Mouse (Mus musculus): ENCODE results near the gene Myocd. TPM values are rescaled to one million over a fixed set of nuclear protein-coding genes. Genes with fewer than 3 reads are reported as not detected.

Myocd gene
- polyA plus RNA-seq, 1 experiment from 2014 or later: 21.6 TPM

- DNase-seq (ENCODE audit: low spot score) (no peak), ATAC-seq (ENCODE audit: low FRiP score, low TSS enrichment) (no peak)
- Histone ChIP-seq H3K27me3 (ENCODE audit: control insufficient read depth, insufficient read depth, low read length) (no peaks in the 10 kb centered on the region), H3K4me1 (replicated peaks; ENCODE audit: control insufficient read depth, insufficient read depth) (no peaks in the 10 kb centered on the region), H3K9ac (ENCODE audit: low read length) (no peak overlapping the region), H3K36me3 (ENCODE audit: control insufficient read depth, insufficient read depth, low read length) (no peaks in the 10 kb centered on the region), H3K4me3 (ENCODE audit: low read depth, low read length) (no peak overlapping the region), H3K4me2 (replicated peaks; ENCODE audit: low read depth) (no peak overlapping the region), H3K9me3 (ENCODE audit: control insufficient read depth, low read length) (no peaks in the 10 kb centered on the region), H3K27ac (replicated peaks) (no peak overlapping the region)
- TF ChIP-seq EP300 (optimal IDR thresholded peaks at IDR 0.05): no peak
- no peak for TF ChIP-seq CTCF (IDR thresholded peaks at IDR 0.05; ENCODE audit: low read depth)
- 94% methylated on average over 4 of the region's 4 CpGs for WGBS
Observed at GRCm38 (mm10) chr11:65133661-65134060, 136.1 kb downstream of the Myocd start.

- H3K4me3 ChIP-seq (ENCODE audit: low read depth, low read length): no peak overlapping the region
- H3K9ac ChIP-seq (ENCODE audit: low read length): no peak overlapping the region
- H3K27ac ChIP-seq (replicated peaks): no peak overlapping the region
- DNase-seq (ENCODE audit: low spot score) (no peak), ATAC-seq (ENCODE audit: low FRiP score, low TSS enrichment) (no peak)
- 83% methylated on average over 4 of the region's 4 CpGs for whole genome bisulfite sequencing
- TF ChIP-seq CTCF (IDR thresholded peaks at IDR 0.05; ENCODE audit: low read depth) (peak; percentile 49), EP300 (optimal IDR thresholded peaks at IDR 0.05) (no peak)
- H3K9me3 ChIP-seq (ENCODE audit: control insufficient read depth, low read length): no peaks in the 10 kb centered on the region
- H3K4me2 ChIP-seq (replicated peaks; ENCODE audit: low read depth): no peak overlapping the region
- 0 out of 2 replicates have a peak, but pooled peaks cover 2% of the 10 kb centered on the region for H3K4me1 ChIP-seq (replicated peaks; ENCODE audit: control insufficient read depth, insufficient read depth)
- H3K27me3 ChIP-seq (ENCODE audit: control insufficient read depth, insufficient read depth, low read length): no peaks in the 10 kb centered on the region
- no peaks in the 10 kb centered on the region for H3K36me3 ChIP-seq (ENCODE audit: control insufficient read depth, insufficient read depth, low read length)
Observed at GRCm38 (mm10) chr11:65129110-65129509, 140.7 kb downstream of the Myocd start.

GRCm38 (mm10) chr11:65128666-65129065 lies 141.1 kb downstream of the Myocd start:
- WGBS: 43% methylated on average over 4 of the region's 4 CpGs
- DNase-seq (ENCODE audit: low spot score) (no peak), ATAC-seq (ENCODE audit: low FRiP score, low TSS enrichment) (peak; percentile 77)
- H3K9ac ChIP-seq (ENCODE audit: low read length): no peak overlapping the region
- H3K27ac ChIP-seq (replicated peaks): no peak overlapping the region
- no peaks in the 10 kb centered on the region for H3K36me3 ChIP-seq (ENCODE audit: control insufficient read depth, insufficient read depth, low read length)
- TF ChIP-seq CTCF (IDR thresholded peaks at IDR 0.05; ENCODE audit: low read depth) (no peak), EP300 (optimal IDR thresholded peaks at IDR 0.05) (no peak)
- 0 out of 2 replicates have a peak, but pooled peaks cover 2% of the 10 kb centered on the region for H3K4me1 ChIP-seq (replicated peaks; ENCODE audit: control insufficient read depth, insufficient read depth)
- H3K27me3 ChIP-seq (ENCODE audit: control insufficient read depth, insufficient read depth, low read length): no peaks in the 10 kb centered on the region
- no peak overlapping the region for H3K4me2 ChIP-seq (replicated peaks; ENCODE audit: low read depth)
- no peak overlapping the region for H3K4me3 ChIP-seq (ENCODE audit: low read depth, low read length)
- H3K9me3 ChIP-seq (ENCODE audit: control insufficient read depth, low read length): no peaks in the 10 kb centered on the region

- H3K4me3 ChIP-seq (ENCODE audit: low read depth, low read length): no peak overlapping the region
- H3K9me3 ChIP-seq (ENCODE audit: control insufficient read depth, low read length): no peaks in the 10 kb centered on the region
- H3K27ac ChIP-seq (replicated peaks): no peak overlapping the region
- H3K4me2 ChIP-seq (replicated peaks; ENCODE audit: low read depth): no peak overlapping the region
- no peaks in the 10 kb centered on the region for H3K27me3 ChIP-seq (ENCODE audit: control insufficient read depth, insufficient read depth, low read length)
- H3K36me3 ChIP-seq (ENCODE audit: control insufficient read depth, insufficient read depth, low read length): no peaks in the 10 kb centered on the region
- 0 out of 2 replicates have a peak, but pooled peaks cover 2% of the 10 kb centered on the region for H3K4me1 ChIP-seq (replicated peaks; ENCODE audit: control insufficient read depth, insufficient read depth)
- no peak for ATAC-seq (ENCODE audit: low FRiP score, low TSS enrichment)
- H3K9ac ChIP-seq (ENCODE audit: low read length): no peak overlapping the region
- 64% methylated on average over 9 of the region's 9 CpGs for WGBS
- no peak for DNase-seq (ENCODE audit: low spot score)
- TF ChIP-seq CTCF (IDR thresholded peaks at IDR 0.05; ENCODE audit: low read depth) (no peak), EP300 (optimal IDR thresholded peaks at IDR 0.05) (no peak)
Observed at GRCm38 (mm10) chr11:65126566-65126965, 143.2 kb downstream of the Myocd start.

Other genes starting within 250 kb of the Myocd start
- 0.12 TPM in 1 of 2 replicates, not detected in the other for gene 1700086D15Rik, start 110.1 kb downstream of the Myocd start, polyA plus RNA-seq (2015; fragmentation: Nextera tagmentation; extraction: Ambion mirVana)
- gene Arhgap44, start 107.0 kb downstream of the Myocd start, polyA plus RNA-seq (2015; fragmentation: Nextera tagmentation; extraction: Ambion mirVana): 2.9 and 3.1 TPM in 2 replicates